Mouse (Mus musculus) embryonic facial prominence, embryonic 10.5 days (tissue): ENCODE data around the gene Fam205a4. TPM values are rescaled to one million over a fixed set of nuclear protein-coding genes. Genes with fewer than 3 reads are reported as not detected.
"Not testable (repeated sequence)": the region's sequence is repeated elsewhere in the genome, so short reads cannot be mapped to it uniquely, and the experiment has no call there.

Source experiments
- DNase-seq: peaks from one replicate; pipeline ENCODE4 v3.0.0-alpha.2; 2017; ENCODE audit warnings: low spot score
- H3K27ac ChIP-seq: fragments of 300-500 bp; sonication (generic); replicated peaks from 2 replicates; pipeline ENCODE4 v1.5.1; 2016; ENCODE audit warnings: mild to moderate bottlenecking
- H3K27me3 ChIP-seq: fragments of 300-500 bp; sonication (generic); replicated peaks from 2 replicates; pipeline ENCODE4 v1.6.1; 2016; ENCODE audit warnings: low read depth, mild to moderate bottlenecking; ENCODE audit not compliant: poor library complexity, severe bottlenecking
- H3K36me3 ChIP-seq: fragments of 300-500 bp; sonication (generic); replicated peaks from 2 replicates; pipeline ENCODE4 v1.6.1; 2016; ENCODE audit warnings: mild to moderate bottlenecking, moderate library complexity
- H3K4me1 ChIP-seq: fragments of 300-500 bp; sonication (generic); 2 replicates; pipeline ENCODE4 v1.6.1; 2016
- H3K4me3 ChIP-seq: fragments of 300-500 bp; sonication (generic); 2 replicates; pipeline ENCODE4 v1.5.1; 2016; ENCODE audit warnings: mild to moderate bottlenecking, moderate library complexity
- H3K9me3 ChIP-seq: fragments of 300-500 bp; sonication (generic); 2 replicates; pipeline ENCODE4 v1.6.1; 2016; ENCODE audit warnings: mild to moderate bottlenecking
- WGBS: fragments of 180-500 bp; shearing (Covaris S2); methylation state at CpG from one replicate; pipeline ENCODE4 v1.1.7; 2016; 5-methylcytosine and 5-hydroxymethylcytosine counted together
- polyA plus RNA-seq: library from polyadenylated mRNA; unstranded; fragments of >200 nt; fragmentation: Nextera tagmentation; extraction: Ambion mirVana; gene quantifications from 2 replicates; pipeline ENCODE4 v1.2.1, GENCODE M21; 2016

Fam205a4 gene
- polyA plus RNA-seq, result 0.11 TPM in 1 of 2 replicates, not detected in the other

DNA sequence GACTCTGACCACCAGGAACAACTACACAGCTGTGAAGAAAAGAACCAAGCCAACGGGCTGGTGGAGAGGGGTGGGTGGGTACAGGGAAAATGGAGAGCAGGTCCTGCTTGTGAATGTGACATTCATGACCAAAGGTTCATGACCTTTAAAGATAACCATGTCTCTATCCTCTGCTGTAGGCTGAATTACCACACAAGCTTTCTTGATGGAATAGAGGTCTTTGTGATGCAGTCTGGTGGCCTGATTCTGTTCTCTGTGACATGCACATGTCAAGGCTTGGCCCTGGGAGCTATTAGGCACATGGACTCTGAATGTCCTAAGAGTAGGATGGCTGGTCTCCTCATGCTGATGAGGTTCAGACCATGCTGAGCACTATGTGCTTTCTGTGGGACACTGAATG lies at the start of gene Fam205a4:
Gene Fam205a4, plus strand, starts transcription at position 301 of the 400 bp plus-strand sequence.
- DNase-seq, H3K4me1 ChIP-seq, H3K36me3 ChIP-seq, H3K4me3 ChIP-seq, H3K27me3 ChIP-seq, H3K9me3 ChIP-seq, H3K27ac ChIP-seq: not testable (repeated sequence)
- WGBS, result no CpG with 5 or more reads among the region's 1 CpGs

- DNase-seq, H3K4me1 ChIP-seq, H3K27ac ChIP-seq, H3K27me3 ChIP-seq, H3K9me3 ChIP-seq, H3K4me3 ChIP-seq, H3K36me3 ChIP-seq: not testable (repeated sequence)
- WGBS, result no CpG with 5 or more reads among the region's 8 CpGs
These were observed 24.6 kb upstream of the Fam205a4 start, which contains the start of gene Gm20878 for GRCm38 (mm10) chr4:41941272-41941671. Gene Gm20878, plus strand, starts transcription at chr4:41941572.

Other genes starting within 250 kb of the Fam205a4 start
- 133 and 140 TPM in 2 replicates for gene Dctn3, start 242.9 kb upstream of the Fam205a4 start, polyA plus RNA-seq
- gene Arid3c, start 234.9 kb upstream of the Fam205a4 start, polyA plus RNA-seq, result 0.50 and 0.86 TPM in 2 replicates
- 31.2 and 34.3 TPM in 2 replicates for gene Galt, start 210.8 kb upstream of the Fam205a4 start, polyA plus RNA-seq
- gene Sigmar1, start 209.9 kb upstream of the Fam205a4 start, polyA plus RNA-seq, result 87.6 and 91.5 TPM in 2 replicates
- gene Ccl27a, start 191.8 kb upstream of the Fam205a4 start, polyA plus RNA-seq, result 41.4 and 43.2 TPM in 2 replicates
- not detected in 2 replicates for gene Gm21541, start 62.4 kb upstream of the Fam205a4 start, polyA plus RNA-seq
- gene Gm20878, start 24.5 kb upstream of the Fam205a4 start, polyA plus RNA-seq, result 1.5 and 2.8 TPM in 2 replicates
- not detected in 2 replicates for gene Gm21093, start 68.7 kb downstream of the Fam205a4 start, polyA plus RNA-seq
- gene Gm3893, start 125.1 kb downstream of the Fam205a4 start, polyA plus RNA-seq, result not detected in 2 replicates
- 2.7 TPM in 1 of 2 replicates, not detected in the other for gene Gm13304, start 148.8 kb downstream of the Fam205a4 start, polyA plus RNA-seq
- gene Gm13306, start 187.4 kb downstream of the Fam205a4 start, polyA plus RNA-seq, result not detected in 2 replicates
- 0.49 TPM in 1 of 2 replicates, not detected in the other for gene Gm13305, start 202.5 kb downstream of the Fam205a4 start, polyA plus RNA-seq